In the genomic region with DNA sequence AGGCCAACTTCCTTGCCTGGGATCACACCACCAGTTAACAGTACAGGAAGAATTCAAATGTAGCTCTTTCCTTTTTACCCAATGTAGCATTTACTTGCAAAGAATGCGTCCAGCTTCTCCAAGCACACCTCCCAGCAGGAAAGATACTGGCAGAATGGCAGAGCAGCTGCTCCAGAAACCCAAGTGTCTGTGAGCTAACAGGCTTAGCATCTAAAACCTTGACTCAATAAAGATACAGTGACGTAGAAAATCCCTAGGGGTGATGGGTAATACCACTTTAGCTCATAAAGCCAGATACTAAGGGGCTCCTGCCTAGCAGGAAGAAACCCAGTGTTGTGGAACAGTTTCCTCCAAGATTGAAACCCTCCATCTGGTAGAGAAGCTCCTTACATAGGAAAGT, we compare ENCODE assay signal across 18 mouse cellular contexts.
"Had no signal": no experiment of that assay in that cellular context is flagged by ENCODE, and none has a peak within 500 bp of the region (broad histone marks: within the 10 kb centered on the region; RNA-seq: fewer than 3 reads in every experiment).

No protein-coding gene starts in this region.

- H3K4me3 ChIP-seq: liver, embryonic 12.5 days; midbrain, embryonic 13.5 days; midbrain, embryonic 15.5 days; myocyte; neural tube, embryonic 13.5 days; neural tube, embryonic 15.5 days had no signal

- H3K9ac ChIP-seq: liver, embryonic 12.5 days; liver, embryonic 14.5 days; lung, embryonic 14.5 days; midbrain, embryonic 13.5 days; midbrain, embryonic 15.5 days; neural tube, embryonic 13.5 days; neural tube, embryonic 15.5 days had no signal

- H3K4me2 ChIP-seq: liver, embryonic 12.5 days; lung, embryonic 14.5 days; midbrain, embryonic 11.5 days; midbrain, embryonic 13.5 days; midbrain, embryonic 15.5 days; neural tube, embryonic 13.5 days; neural tube, embryonic 15.5 days had no signal

- H3K36me3 ChIP-seq: midbrain, embryonic 15.5 days had no signal

- H3K27me3 ChIP-seq: liver, embryonic 12.5 days; midbrain, embryonic 13.5 days; midbrain, embryonic 15.5 days; neural tube, embryonic 13.5 days; neural tube, embryonic 15.5 days had no signal

- H3K27ac ChIP-seq: liver, embryonic 12.5 days; liver, embryonic 14.5 days; midbrain, embryonic 13.5 days; midbrain, embryonic 15.5 days; neural tube, embryonic 13.5 days; neural tube, embryonic 15.5 days had no signal

- H3K9me3 ChIP-seq: liver, embryonic 12.5 days; midbrain, embryonic 13.5 days; midbrain, embryonic 15.5 days; neural tube, embryonic 13.5 days; neural tube, embryonic 15.5 days had no signal

- ATAC-seq: liver, embryonic 12.5 days; midbrain, embryonic 13.5 days; midbrain, embryonic 15.5 days had no signal

- H3K4me1 ChIP-seq: midbrain, embryonic 13.5 days; midbrain, embryonic 15.5 days; neural tube, embryonic 13.5 days; neural tube, embryonic 15.5 days had no signal

- DNase-seq: lung, adult 18-20 months; lung, embryonic 14.5 days; lung, postnatal 10 days; right cerebral cortex, adult 18-20 months; right cerebral cortex, postnatal 25 days; right cerebral cortex, postnatal 4 days; spleen, adult 18-20 months; thymus, adult 18-20 months; thymus, postnatal 25 days; thymus, postnatal 4 days had no signal
